Mouse (Mus musculus): Measurements from ENCODE around the gene Bsn. TPM values are rescaled to one million over a fixed set of nuclear protein-coding genes. Genes with fewer than 3 reads are reported as not detected.
"Not testable (repeated sequence)": the region's sequence is repeated elsewhere in the genome, so short reads cannot be mapped to it uniquely, and the experiment has no call there.

The Bsn gene
- polyA plus RNA-seq, 1 experiment: 0.44 TPM

- DNase-seq (ENCODE audit: low spot score): no peak
Observed at GRCm38 (mm10) chr9:108149817-108150216, 40.4 kb downstream of the Bsn start.

GRCm38 (mm10) chr9:108147606-108148005 is 42.6 kb downstream of the Bsn start:
- DNase-seq (ENCODE audit: low spot score): no peak

- DNase-seq (ENCODE audit: low spot score): no peak
Observed at GRCm38 (mm10) chr9:108146451-108146850, 43.7 kb downstream of the Bsn start.

GRCm38 (mm10) chr9:108145740-108146139 is 44.4 kb downstream of the Bsn start:
- no peak for DNase-seq (ENCODE audit: low spot score)

- no peak for DNase-seq (ENCODE audit: low spot score)
Observed at GRCm38 (mm10) chr9:108144371-108145270, 45.6 kb downstream of the Bsn start.

- no peak for DNase-seq (ENCODE audit: low spot score)
Observed at GRCm38 (mm10) chr9:108143470-108143869, 46.7 kb downstream of the Bsn start.

GRCm38 (mm10) chr9:108141387-108141786 is 48.8 kb downstream of the Bsn start:
- DNase-seq (ENCODE audit: low spot score): no peak

GRCm38 (mm10) chr9:108139963-108140695 is 50.1 kb downstream of the Bsn start:
- no peak for DNase-seq (ENCODE audit: low spot score)

GRCm38 (mm10) chr9:108139169-108139962 is 50.8 kb downstream of the Bsn start:
- DNase-seq (ENCODE audit: low spot score): no peak

GRCm38 (mm10) chr9:108138118-108138517 is 52.1 kb downstream of the Bsn start:
- no peak for DNase-seq (ENCODE audit: low spot score)

- no peak for DNase-seq (ENCODE audit: low spot score)
Observed at GRCm38 (mm10) chr9:108137523-108137922, 52.7 kb downstream of the Bsn start.

GRCm38 (mm10) chr9:108136930-108137462 is 53.2 kb downstream of the Bsn start:
- no peak for DNase-seq (ENCODE audit: low spot score)

GRCm38 (mm10) chr9:108136225-108136624 is 54.0 kb downstream of the Bsn start:
- DNase-seq (ENCODE audit: low spot score): no peak

GRCm38 (mm10) chr9:108135679-108136078 is 54.5 kb downstream of the Bsn start:
- DNase-seq (ENCODE audit: low spot score): not testable (repeated sequence)

GRCm38 (mm10) chr9:108133478-108133877 is 56.7 kb downstream of the Bsn start:
- no peak for DNase-seq (ENCODE audit: low spot score)

- DNase-seq (ENCODE audit: low spot score): no peak
Observed at GRCm38 (mm10) chr9:108132373-108132772, 57.8 kb downstream of the Bsn start.

- no peak for DNase-seq (ENCODE audit: low spot score)
Observed at GRCm38 (mm10) chr9:108131502-108131901, 58.7 kb downstream of the Bsn start.

GRCm38 (mm10) chr9:108129042-108129948 is 60.9 kb downstream of the Bsn start:
- DNase-seq (ENCODE audit: low spot score): no peak

GRCm38 (mm10) chr9:108128248-108128647 is 61.9 kb downstream of the Bsn start:
- DNase-seq (ENCODE audit: low spot score): no peak

- no peak for DNase-seq (ENCODE audit: low spot score)
Observed at GRCm38 (mm10) chr9:108126436-108127180, 63.6 kb downstream of the Bsn start.

Data from urinary bladder, adult 2 months (tissue).